Mouse (Mus musculus) MEL (cell line): Measurements from ENCODE around the gene Col23a1.

Source experiments
- CHD2 ChIP-seq: IDR thresholded peaks from 2 replicates; pipeline ENCODE4 v1.6.1; 2011; ENCODE audit warnings: low read length, improper control_type of control experiment
- CTCF ChIP-seq, 3 experiments: IDR thresholded peaks in 2 of 3; conservative IDR thresholded peaks in 1 of 3; 2 replicates each; pipeline ENCODE4 v1.5.1; 2011 to 2012; ENCODE audit warnings: low read length in 3 of 3, low read depth in 2 of 3, mild to moderate bottlenecking in 2 of 3, improper control_type of control experiment in 1 of 3, inconsistent platforms in 1 of 3, mixed read lengths in 1 of 3, moderate library complexity in 1 of 3; ENCODE audit not compliant: control insufficient read depth in 1 of 3, insufficient read depth in 1 of 3, poor library complexity in 1 of 3, severe bottlenecking in 1 of 3
- MAFK ChIP-seq: IDR thresholded peaks from 2 replicates; pipeline ENCODE4 v1.6.1; 2011; ENCODE audit warnings: low read depth, mild to moderate bottlenecking, low read length, improper control_type of control experiment, borderline replicate concordance
- MAZ ChIP-seq: IDR thresholded peaks from 2 replicates; pipeline ENCODE4 v1.6.1; 2012; ENCODE audit warnings: low read depth, mild to moderate bottlenecking, inconsistent platforms, low read length, improper control_type of control experiment
- POLR2A ChIP-seq, 2 experiments: IDR thresholded peaks; 2 replicates each; pipeline ENCODE4 v1.6.1; 2011 to 2012; ENCODE audit warnings: low read length in 2 of 2, mild to moderate bottlenecking in 2 of 2, control low read depth in 1 of 2, improper control_type of control experiment in 1 of 2, low read depth in 1 of 2, moderate library complexity in 1 of 2; ENCODE audit not compliant: control insufficient read depth in 1 of 2, insufficient read depth in 1 of 2, poor library complexity in 1 of 2
- USF1 ChIP-seq: IDR thresholded peaks from 2 replicates; pipeline ENCODE4 v1.6.1; 2014; ENCODE audit warnings: low read depth, mild to moderate bottlenecking, inconsistent platforms, low read length, improper control_type of control experiment, moderate library complexity

GRCm38 (mm10) chr11:51618894-51619408, 329.2 kb downstream of the Col23a1 start:
- TF ChIP-seq CHD2 = no peak
- TF ChIP-seq CTCF (IDR thresholded peaks at IDR 0.05 in 2 of 3, conservative IDR thresholded peaks at IDR 0.05 in 1 of 3; ENCODE audit: control insufficient read depth in 1 of 3, insufficient read depth in 1 of 3, low read depth in 2 of 3, low read length in 3 of 3, poor library complexity in 1 of 3, severe bottlenecking in 1 of 3) = no peak
- no peak for TF ChIP-seq USF1
- no peak; a peak in 1 of 4 replicates for TF ChIP-seq POLR2A (IDR thresholded peaks at IDR 0.05; ENCODE audit: control insufficient read depth in 1 of 2, insufficient read depth in 1 of 2, low read depth in 1 of 2, low read length in 2 of 2, poor library complexity in 1 of 2)
- TF ChIP-seq MAZ = no peak
- no peak for TF ChIP-seq MAFK
